Mouse (Mus musculus) spleen, embryonic (tissue): Measurements from ENCODE around the gene Arhgef2.

Experiments used
- CTCF ChIA-PET: fragments of 350-600 bp; sonication (Branson Sonifier 250); formaldehyde crosslinking; loops from one replicate; lab custom pipeline; 2022; lab: Charles Lee

The Arhgef2 gene

DNA sequence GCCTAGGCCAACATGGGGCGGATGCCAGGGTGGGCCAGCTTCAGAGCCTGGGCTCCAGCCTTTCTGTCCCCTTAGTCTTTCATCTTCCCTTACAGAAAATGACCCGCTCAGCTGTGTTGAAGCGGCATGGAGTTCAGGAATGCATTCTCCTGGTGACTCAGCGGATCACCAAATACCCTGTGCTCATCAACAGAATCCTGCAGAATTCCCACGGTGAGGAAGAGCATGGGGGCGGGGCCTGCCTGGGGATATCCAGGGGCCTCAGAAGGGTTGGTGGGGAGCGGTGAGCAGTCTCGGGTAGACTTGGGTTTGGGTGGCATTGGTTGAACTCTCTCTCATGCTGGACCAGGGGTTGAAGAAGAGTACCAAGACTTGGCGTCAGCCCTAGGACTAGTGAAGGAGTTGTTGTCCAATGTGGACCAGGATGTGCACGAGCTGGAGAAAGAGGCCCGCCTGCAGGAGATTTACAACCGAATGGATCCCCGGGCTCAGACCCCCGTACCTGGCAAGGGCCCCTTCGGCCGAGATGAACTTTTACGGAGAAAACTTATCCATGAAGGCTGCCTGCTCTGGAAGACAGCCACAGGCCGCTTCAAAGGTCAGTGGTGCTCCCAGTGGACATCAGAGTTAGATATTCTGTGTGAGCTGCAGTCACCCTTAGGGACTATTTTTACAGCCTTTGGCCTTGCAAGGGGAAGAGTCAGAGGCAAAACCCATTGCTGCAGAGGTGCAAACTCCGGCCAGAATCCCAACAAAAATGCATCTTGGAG, 29.9 kb downstream of the Arhgef2 start:
- CTCF ChIA-PET, result interaction anchor here (0.9 kb wide), 1 partner anchor 44 kb away, joined by 3 read pairs; no protein-coding TSS in a partner anchor

DNA sequence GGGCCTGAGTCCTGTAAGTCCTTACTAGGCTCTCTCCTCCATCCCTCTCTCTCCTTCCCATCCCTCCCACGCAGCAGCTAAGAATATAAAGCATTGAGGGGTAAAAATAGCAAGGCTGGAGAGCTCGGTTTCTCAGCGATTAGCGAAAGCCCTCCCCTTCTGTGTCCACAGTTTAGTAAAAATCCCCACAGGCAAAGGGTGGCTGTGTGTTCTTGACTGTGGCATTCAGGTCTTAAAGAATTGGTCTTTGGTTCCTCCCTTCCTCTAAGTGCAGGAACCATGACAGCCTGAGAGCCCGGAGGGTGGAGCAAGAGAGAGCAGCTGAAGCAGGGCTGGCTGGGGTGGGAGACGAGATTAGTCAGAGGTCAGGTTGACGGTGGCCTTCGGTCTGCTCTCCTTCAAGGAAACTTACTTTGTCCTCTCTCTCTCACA, 30.8 kb downstream of the Arhgef2 start:
- CTCF ChIA-PET, result no interaction called here

DNA sequence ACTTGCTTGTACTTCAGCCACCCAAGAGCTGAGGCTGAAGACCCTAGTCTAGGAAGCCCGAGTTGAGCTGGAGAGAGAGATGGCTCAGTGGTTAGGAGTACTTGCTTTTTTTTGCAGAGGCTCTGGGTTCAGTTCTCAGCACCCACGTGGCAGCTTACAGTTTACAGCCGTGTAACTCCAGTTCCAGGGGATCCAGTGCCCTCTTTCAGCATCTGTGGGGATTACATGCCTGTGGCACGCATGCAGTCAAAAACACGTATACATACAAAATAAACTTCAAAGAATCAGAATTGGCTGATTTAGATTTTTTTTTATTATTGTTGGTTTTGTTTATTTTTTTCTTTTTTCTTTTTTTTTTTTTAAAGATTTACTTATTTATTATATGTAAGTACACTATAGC, 31.4 kb downstream of the Arhgef2 start:
- CTCF ChIA-PET, result no interaction called here

DNA sequence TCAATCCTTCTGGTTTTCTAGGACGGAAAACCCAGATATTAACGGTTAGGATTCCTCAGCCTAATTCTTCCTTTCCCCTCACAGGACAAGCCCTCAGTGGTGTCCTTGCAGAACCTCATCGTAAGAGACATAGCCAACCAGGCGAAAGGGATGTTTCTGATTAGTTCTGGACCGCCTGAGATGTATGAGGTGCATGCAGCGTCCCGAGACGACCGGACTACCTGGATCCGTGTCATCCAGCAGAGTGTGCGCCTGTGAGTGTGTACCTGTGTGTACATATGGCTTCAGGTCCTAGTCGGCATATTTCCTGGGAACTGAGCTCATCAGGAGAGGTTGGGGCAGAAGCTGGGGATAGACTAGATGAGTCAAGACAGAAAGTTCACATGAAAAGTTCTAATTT, 33.5 kb downstream of the Arhgef2 start:
- CTCF ChIA-PET, result no interaction called here

DNA sequence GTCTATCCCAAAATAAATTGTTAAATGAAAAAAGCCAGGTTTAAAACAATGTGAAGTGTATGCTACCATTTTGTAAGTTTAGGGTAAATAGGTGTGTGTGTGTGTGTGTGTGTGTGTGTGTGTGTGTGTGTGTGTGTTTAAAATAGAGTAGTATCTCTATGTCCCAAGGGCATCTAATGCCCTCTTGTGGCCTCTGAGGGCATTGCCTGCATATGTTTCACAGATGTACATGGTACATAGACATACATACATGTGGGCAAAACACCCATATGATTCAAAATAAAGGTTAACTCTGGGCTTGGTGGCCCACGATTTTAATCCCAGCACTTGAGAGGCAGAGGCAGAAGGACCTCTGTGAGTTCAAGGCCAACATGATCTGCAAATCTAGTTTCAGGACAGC, 34.9 kb downstream of the Arhgef2 start:
- CTCF ChIA-PET, result interaction anchor here (0.6 to 0.8 kb wide), 2 partner anchors 33 to 76 kb away, joined by 3 to 4 read pairs; no protein-coding TSS in a partner anchor

DNA sequence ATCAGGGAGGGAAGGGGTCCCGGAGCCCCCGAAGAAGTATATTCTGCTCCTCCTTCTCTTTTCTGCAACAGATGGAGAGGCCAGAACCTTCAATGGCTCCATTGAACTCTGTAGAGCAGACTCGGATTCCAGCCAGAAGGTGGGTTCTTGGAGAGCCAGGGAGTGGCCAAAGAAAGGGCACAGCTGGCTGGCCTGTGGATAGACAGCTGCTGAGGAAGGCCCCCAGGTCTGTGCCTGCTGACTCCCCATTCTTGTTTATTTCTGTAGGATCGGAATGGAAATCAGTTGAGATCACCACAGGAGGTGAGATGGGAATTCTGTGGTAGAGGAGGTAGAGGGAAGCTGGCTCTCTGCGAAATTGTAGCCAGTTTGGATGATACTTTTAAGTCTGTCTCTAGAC, 37.3 kb downstream of the Arhgef2 start:
- CTCF ChIA-PET, result no interaction called here

DNA sequence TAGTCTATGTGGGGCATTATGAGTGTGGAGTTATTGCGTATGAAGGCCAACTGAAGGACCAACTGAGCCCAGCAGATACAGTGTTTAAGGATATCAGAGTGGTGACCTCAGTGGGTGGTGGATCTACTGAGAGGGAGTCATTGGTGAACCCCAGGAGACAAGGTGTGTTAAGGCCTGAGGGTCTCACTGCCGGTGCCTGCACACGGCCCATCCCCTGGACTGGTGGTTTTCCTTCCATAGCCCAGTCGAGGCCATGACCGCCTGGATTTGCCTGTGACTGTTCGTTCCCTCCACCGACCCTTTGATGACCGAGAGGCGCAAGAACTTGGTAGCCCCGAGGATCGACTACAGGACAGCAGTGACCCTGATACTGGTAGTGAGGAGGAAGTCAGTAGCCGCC, 40.2 kb downstream of the Arhgef2 start:
- CTCF ChIA-PET, result no interaction called here

DNA sequence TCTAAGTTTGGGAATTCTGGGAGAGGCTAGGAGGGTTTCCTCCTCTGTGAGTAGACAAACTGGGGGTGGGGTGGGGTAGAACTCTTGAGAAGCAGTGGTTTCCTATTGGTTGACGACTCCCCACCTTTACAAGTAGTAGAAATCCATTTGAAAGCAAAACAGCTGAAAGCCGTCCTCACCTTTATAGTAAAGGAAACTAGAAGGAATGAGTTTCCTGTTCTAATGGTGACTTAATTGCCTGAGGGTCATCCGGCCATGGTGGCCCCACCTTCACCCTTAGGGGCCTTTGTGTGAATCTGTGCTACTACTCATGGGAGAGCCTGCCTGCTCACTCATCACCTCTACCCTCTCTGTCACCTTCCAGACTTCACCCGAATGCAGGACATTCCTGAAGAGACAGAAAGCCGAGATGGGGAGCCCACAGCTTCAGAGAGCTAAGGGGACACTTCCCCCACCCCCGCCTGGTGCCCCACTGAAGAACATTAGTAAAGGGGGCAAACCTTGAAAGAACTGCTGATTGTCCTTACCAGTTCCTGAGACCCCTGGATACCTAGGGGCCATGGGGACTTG, 40.7 kb downstream of the Arhgef2 start:
- CTCF ChIA-PET, result no interaction called here

DNA sequence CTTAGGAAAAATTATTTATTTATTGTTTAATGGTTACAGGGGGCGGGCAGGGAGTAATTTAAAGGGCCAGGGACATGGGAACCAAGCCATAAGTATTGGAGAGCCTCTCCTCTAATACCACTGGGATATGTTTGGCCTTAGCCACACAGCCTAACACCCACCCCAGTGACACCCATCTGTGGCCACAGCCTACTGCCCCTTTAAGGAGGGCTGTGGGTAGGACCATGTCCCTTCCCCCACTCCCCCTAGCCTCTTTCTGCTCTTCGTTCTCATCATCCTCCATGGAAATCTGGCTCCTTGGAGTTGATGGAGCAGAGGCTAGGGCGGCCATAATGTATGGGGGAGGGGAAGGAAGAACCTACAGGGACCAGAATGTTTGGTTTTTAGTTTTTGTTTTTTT, 41.3 kb downstream of the Arhgef2 start:
- CTCF ChIA-PET, result no interaction called here

- CTCF ChIA-PET, result interaction anchor here (0.6 kb wide), 2 partner anchors 503 to 1317 kb away, joined by 3 to 5 read pairs; no protein-coding TSS in a partner anchor
Measured at GRCm38 (mm10) chr3:88647779-88648413, 42.1 kb downstream of the Arhgef2 start.

GRCm38 (mm10) chr3:88648452-88649168, 42.8 kb downstream of the Arhgef2 start:
- CTCF ChIA-PET, result interaction anchor here (0.6 kb wide), 2 partner anchors 18 to 1318 kb away, joined by 3 to 5 read pairs; no protein-coding TSS in a partner anchor

- CTCF ChIA-PET, result interaction anchor here (0.6 kb wide), 1 partner anchor 19 kb away, joined by 3 read pairs; no protein-coding TSS in a partner anchor
Measured at GRCm38 (mm10) chr3:88649186-88649585, 43.4 kb downstream of the Arhgef2 start.

DNA sequence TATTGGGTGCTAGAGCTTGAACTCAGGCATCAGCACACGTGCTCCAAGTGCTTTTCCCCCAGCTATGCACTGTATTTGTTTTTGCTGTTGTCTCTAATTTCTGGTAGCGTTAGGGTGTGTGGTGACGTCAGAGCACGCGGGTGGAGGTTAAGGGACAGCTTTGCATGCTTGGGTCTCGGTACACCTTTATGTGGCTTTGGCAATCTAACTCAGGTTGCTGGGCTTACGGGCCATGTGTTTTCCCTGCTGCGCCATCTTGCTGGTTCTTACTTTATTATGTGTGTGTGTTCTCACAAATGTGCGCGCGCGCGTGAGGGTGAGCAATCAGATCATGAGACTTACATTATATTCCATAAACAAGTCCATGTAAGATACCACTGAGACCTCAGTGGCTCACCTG, 44.2 kb downstream of the Arhgef2 start:
- CTCF ChIA-PET, result no interaction called here

DNA sequence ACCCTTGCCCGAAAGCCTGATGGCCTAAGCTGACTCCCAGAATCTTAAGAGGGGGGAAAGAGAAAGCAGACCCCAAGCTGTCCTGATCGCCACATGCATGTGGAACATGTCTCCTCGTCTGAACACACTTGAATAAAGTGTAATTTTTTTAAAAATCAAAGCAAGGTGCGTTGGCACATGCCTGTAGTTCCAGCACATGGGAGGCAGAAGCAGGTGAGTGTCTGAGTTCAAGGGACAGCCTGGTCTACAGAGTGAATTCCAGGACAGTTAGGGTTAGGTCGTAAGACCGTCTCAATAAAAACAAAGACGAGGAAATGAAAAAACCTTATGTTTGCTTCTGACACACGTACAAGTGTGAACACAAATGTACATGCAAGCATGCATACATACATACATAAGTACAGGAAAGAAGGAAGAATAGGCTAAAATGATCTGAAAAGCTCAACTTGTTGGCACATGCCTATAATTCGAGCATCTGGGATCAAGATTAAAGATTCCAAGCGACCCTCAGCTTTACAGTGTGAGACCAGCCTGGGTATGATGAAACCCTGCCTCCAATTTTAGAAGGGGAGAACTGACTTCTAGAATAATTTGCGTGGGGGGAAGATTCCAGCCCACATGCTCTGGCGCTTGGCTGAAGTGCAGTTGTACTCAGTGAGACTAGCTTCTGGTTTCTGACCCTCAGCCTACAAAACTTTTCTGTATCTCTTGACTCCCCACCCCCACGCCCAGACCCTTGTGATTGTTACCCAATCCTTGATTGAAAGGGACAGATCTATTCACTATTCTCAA, 45.1 kb downstream of the Arhgef2 start:
- CTCF ChIA-PET, result interaction anchor here (0.6 kb wide), 1 partner anchor 48 kb away, joined by 12 read pairs; no protein-coding TSS in a partner anchor

DNA sequence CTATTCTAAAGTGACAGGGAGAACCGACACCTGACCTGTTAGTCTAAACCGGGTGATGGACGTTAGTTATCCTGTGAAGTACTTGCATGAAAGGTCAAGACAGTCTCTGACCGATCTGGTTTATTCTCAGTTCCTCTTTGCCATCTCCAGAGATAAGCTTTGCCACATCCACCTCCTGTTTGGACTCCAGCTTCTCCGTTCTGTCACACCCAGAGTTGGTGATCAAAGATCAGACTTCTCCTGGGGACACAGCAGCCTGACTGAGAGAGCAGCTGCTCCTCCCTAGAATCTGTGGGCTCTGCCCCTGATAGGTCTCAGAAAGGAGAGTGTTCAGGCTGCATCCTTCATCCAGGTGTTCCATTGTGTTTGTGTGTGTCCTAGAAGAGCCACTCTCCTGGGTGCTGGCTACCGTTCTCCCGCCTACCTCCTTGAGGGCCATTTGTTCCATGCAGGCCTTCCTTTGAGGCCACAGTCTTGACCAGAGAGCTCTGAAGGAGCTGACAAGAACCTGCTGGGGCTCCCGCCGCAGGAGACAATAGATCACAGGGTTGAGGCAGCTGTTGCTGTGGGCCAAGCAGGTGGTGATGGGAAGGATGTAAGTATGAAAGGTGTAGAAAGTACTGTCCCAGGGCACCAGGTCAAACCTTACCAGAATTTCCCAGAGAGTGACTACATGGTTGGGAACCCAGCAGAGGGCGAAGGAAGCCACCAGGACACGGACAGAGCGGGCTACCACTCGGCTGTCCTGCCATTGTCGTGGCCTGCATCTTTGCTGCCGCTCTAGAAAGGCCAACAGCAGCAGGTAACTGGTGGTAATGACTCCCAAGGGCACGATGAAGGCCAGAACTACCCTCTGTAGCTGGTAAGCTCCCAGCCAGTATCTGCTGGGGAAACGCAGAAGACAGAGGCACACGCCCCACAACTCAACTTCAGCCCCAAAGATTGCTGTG, 46.2 kb downstream of the Arhgef2 start:
- CTCF ChIA-PET, result interaction anchor here (0.6 kb wide), 1 partner anchor 49 kb away, joined by 12 read pairs; no protein-coding TSS in a partner anchor

- CTCF ChIA-PET, result no interaction called here
Measured at GRCm38 (mm10) chr3:88652846-88653515, 47.2 kb downstream of the Arhgef2 start, which contains the start of gene Rxfp4. Gene Rxfp4, minus strand, starts transcription at chr3:88653142.

DNA sequence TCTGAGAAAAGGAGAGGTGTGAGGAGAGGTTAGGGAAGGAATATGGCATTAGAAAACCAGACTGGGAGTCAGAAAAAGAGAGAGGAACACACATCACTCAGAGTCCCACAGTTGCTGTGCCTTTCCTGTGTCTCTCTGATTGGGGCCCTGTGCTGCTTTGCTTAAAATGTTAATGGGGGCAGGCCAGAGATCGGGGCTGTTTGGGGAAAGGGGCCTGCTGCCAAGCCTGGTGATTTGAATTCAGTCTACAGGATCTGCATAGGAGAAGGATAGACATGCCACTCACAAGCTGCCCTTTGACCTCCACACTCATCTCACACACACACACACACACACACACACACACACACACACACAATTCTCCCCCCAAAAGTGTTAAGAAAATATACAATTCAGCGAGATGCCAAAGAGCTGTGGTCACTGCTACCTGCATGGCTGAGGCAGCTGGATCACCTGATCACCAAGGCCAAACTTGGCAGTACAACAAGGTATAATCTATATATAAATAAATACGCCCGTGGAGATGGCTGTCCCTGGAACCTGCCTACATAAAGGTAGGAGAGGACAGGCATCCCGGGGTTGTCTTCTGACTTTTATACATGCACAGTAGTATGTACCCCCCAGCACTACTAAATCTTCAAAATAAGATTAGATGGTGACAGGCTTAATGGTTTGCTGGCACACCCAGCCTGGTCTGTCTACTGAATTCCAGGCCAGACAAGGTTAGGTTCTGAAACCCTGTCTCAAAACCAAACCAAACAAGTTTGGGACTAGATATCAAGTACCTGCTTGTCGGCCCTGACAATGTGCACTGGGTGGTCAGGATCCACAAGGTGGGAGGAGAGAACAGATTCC, 48.0 kb downstream of the Arhgef2 start:
- CTCF ChIA-PET, result interaction anchor here (0.6 kb wide), 1 partner anchor 22 kb away, joined by 3 read pairs; no protein-coding TSS in a partner anchor

GRCm38 (mm10) chr3:88654621-88655020, 48.9 kb downstream of the Arhgef2 start:
- CTCF ChIA-PET, result no interaction called here
